Mouse (Mus musculus) neural tube, embryonic 14.5 days (tissue): ENCODE measurements around the gene Phc2. TPM values are rescaled to one million over a fixed set of nuclear protein-coding genes. Genes with fewer than 3 reads are reported as not detected.

ENCODE experiments used
- ATAC-seq: fragments of 200-750 bp; cut with Nextera tagmentation; 2 replicates; pipeline ENCODE4 v1.8.0; 2017; ENCODE audit warnings: low read depth, mild to moderate bottlenecking, moderate TSS enrichment, moderate library complexity
- H3K27ac ChIP-seq: fragments of 300-500 bp; sonication (generic); 2 replicates; pipeline ENCODE4 v1.5.1; 2014; ENCODE audit warnings: low read depth, mild to moderate bottlenecking, control low read depth, low read length, moderate library complexity, mixed read lengths
- H3K27me3 ChIP-seq: fragments of 300-500 bp; sonication (generic); 2 replicates; pipeline ENCODE4 v1.6.1; 2014; ENCODE audit warnings: low read length; ENCODE audit not compliant: control insufficient read depth, insufficient read depth
- H3K36me3 ChIP-seq: fragments of 300-500 bp; sonication (generic); 2 replicates; pipeline ENCODE4 v1.6.1; 2014; ENCODE audit warnings: low read length, mixed read lengths; ENCODE audit not compliant: control insufficient read depth, insufficient read depth
- H3K4me1 ChIP-seq: fragments of 300-500 bp; sonication (generic); 2 replicates; pipeline ENCODE4 v1.6.1; 2014; ENCODE audit warnings: low read length; ENCODE audit not compliant: control insufficient read depth, insufficient read depth
- H3K4me2 ChIP-seq: fragments of 300-500 bp; sonication (generic); 2 replicates; pipeline ENCODE4 v1.6.1; 2014; ENCODE audit warnings: mild to moderate bottlenecking, low read depth, low read length, control low read depth
- H3K4me3 ChIP-seq: fragments of 300-500 bp; sonication (generic); 2 replicates; pipeline ENCODE4 v1.5.1; 2014; ENCODE audit warnings: low read depth, low read length, control low read depth, mixed read lengths
- H3K9ac ChIP-seq: fragments of 300-500 bp; sonication (generic); replicated peaks from 2 replicates; pipeline ENCODE4 v1.6.1; 2014; ENCODE audit warnings: low read depth, mild to moderate bottlenecking, control low read depth, low read length, mixed read lengths
- H3K9me3 ChIP-seq: fragments of 300-500 bp; sonication (generic); 2 replicates; pipeline ENCODE4 v1.6.1; 2016; ENCODE audit warnings: low read length; ENCODE audit not compliant: control insufficient read depth
- WGBS: fragments of 180-500 bp; shearing (Covaris S2); extraction: QIAGEN DNeasy Blood & Tissue Kit; methylation state at CpG from one replicate; pipeline ENCODE4 v1.1.7; 2014; 5-methylcytosine and 5-hydroxymethylcytosine counted together
- polyA plus RNA-seq: library from polyadenylated mRNA; unstranded; fragments of >200 nt; fragmentation: Nextera tagmentation; extraction: Ambion mirVana; gene quantifications from 2 replicates; pipeline ENCODE4 v1.2.1, GENCODE M21; 2014

Gene Phc2
- polyA plus RNA-seq, 1 experiment from 2014 or later: 31.9 TPM

DNA sequence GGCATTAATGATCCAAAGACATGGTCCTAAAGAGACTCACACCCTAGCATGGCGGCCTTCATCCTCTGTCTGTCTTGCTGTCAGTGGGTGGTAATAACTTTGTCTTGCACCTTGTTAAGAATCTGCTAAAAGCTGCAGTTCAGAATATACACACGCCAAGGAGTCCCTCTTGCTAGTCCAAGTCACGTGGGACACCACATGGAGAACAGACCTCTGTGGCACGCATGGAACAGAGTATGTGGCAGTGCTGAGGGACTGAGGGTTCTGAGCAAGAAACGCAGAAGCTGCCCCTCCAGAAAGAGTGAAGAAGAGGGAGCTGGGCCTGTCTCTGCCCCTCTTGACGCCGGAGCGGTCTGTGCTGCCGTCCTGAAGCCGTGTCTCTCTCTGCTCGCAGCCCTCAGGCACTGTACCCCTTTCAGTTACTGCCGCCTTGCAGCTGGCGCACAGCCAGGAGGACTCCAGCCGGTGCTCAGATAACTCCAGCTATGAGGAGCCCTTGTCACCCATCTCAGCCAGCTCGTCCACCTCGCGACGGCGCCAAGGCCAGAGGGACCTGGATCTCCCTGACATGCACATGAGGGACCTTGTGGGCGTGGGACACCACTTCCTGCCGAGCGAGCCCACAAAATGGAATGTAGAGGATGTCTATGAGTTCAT lies 93.2 kb downstream of the Phc2 start:
- no peaks in the 10 kb centered on the region for H3K4me1 ChIP-seq
- H3K27me3 ChIP-seq: no peaks in the 10 kb centered on the region
- no peak for ATAC-seq
- no peak overlapping the region for H3K4me2 ChIP-seq
- H3K36me3 ChIP-seq: peaks cover 95% of the 10 kb centered on the region
- no peak overlapping the region for H3K27ac ChIP-seq
- no peak overlapping the region for H3K9ac ChIP-seq
- WGBS: 69% methylated on average over 22 of the region's 22 CpGs
- no peaks in the 10 kb centered on the region for H3K9me3 ChIP-seq
- H3K4me3 ChIP-seq: no peak overlapping the region

DNA sequence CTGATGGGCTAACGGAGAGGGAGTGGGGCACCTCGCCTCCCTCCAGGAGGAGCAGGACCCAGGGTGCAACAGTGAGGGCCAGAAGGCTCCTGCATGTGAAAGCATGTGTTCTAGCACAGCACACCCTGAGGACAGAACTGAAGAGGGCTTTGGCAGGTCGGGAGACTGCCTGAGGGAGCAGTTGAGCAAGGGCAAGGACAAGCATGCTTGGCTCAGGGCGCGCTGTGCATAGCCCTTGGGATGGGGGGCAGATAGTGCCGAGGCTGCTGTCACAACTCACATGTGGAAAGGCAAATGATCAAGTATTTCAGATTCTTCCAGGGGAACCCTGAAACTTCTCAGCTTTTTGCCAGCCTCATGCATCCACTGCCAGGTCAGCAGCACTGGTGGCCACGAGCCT lies 93.8 kb downstream of the Phc2 start:
- no peak overlapping the region for H3K27ac ChIP-seq
- WGBS: 94% methylated on average over 7 of the region's 7 CpGs
- H3K4me2 ChIP-seq: no peak overlapping the region
- H3K27me3 ChIP-seq: no peaks in the 10 kb centered on the region
- no peak for ATAC-seq
- H3K4me3 ChIP-seq: no peak overlapping the region
- H3K4me1 ChIP-seq: no peaks in the 10 kb centered on the region
- H3K9me3 ChIP-seq: no peaks in the 10 kb centered on the region
- no peak overlapping the region for H3K9ac ChIP-seq
- H3K36me3 ChIP-seq: peaks cover 99% of the 10 kb centered on the region

- no peak for ATAC-seq
Measured at GRCm38 (mm10) chr4:128751006-128751405, 96.5 kb downstream of the Phc2 start.

DNA sequence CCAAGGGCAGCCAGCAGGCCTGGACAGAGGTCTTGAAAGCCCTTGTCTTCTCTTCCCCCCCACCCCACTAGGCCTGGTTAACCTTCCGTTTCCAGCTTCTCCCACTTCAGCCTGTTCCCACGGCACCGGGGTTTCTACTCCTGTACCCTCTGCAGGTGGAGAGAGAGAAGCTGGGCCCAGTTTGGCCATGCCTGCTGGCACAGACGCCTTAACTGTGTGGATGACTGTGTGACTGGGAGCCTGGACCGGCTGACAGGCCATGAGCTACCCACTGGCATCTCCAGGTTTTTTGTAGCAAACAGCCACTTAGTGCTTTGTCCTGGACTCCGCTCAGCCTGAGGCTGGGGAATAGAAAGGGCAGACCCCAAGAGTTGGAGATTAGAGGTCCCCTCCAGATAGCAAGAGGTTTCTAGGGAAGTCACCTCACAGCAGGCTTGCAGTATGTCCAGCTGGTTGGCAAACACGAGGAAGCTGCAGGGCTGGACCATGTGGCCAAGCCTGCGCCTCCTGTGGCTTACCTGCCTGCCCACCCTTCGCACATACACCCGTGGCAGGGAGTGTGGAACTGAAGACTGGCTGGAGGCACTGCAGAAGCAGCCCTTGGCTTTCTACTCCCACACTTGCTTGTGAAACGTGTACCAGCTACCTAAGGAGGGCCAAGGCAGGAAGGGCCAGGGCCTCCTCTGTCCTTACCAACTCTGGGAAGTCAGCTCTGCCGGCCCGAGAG lies 97.7 kb downstream of the Phc2 start:
- H3K36me3 ChIP-seq: peaks cover 65% of the 10 kb centered on the region
- H3K27me3 ChIP-seq: no peaks in the 10 kb centered on the region
- no peaks in the 10 kb centered on the region for H3K4me1 ChIP-seq
- H3K27ac ChIP-seq: no peak overlapping the region
- H3K4me2 ChIP-seq: no peak overlapping the region
- no peak overlapping the region for H3K9ac ChIP-seq
- WGBS: 92% methylated on average over 13 of the region's 13 CpGs
- no peak overlapping the region for H3K4me3 ChIP-seq
- ATAC-seq: no peak
- no peaks in the 10 kb centered on the region for H3K9me3 ChIP-seq

More at GRCm38 (mm10) chr4:128751006-128751405, 96.5 kb downstream of the Phc2 start:
- H3K27me3 ChIP-seq: no peaks in the 10 kb centered on the region
- no peaks in the 10 kb centered on the region for H3K4me1 ChIP-seq
- H3K4me3 ChIP-seq: no peak overlapping the region
- H3K27ac ChIP-seq: no peak overlapping the region
- no peak overlapping the region for H3K9ac ChIP-seq
- no peak overlapping the region for H3K4me2 ChIP-seq
- H3K36me3 ChIP-seq: peaks cover 77% of the 10 kb centered on the region
- WGBS: 72% methylated on average over 5 of the region's 5 CpGs
- H3K9me3 ChIP-seq: no peaks in the 10 kb centered on the region

DNA sequence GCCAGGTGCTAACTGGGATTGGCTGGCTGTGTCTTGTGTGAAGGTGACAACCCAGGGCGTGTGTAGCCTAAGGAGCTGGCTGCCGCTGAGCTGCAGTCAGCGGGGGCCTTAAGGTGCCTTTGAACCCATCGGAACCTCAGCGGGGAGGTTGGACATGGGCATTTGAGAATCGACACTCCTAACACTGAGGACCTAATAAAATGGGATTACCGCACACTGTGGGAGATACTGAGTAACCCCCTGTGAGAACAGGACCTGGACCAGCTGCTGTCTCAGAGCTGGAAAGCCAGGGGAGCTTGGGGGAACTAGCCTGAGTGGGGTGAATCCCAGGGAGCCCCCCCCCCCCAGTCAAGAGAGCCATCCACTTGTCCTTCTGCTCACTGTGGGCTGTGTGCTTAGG lies 99.1 kb downstream of the Phc2 start:
- no peak overlapping the region for H3K4me3 ChIP-seq
- WGBS: 87% methylated on average over 7 of the region's 7 CpGs
- no peaks in the 10 kb centered on the region for H3K9me3 ChIP-seq
- H3K36me3 ChIP-seq: peaks cover 51% of the 10 kb centered on the region
- ATAC-seq: no peak
- H3K27ac ChIP-seq: no peak overlapping the region
- H3K9ac ChIP-seq: no peak overlapping the region
- no peak overlapping the region for H3K4me2 ChIP-seq
- no peaks in the 10 kb centered on the region for H3K4me1 ChIP-seq
- H3K27me3 ChIP-seq: no peaks in the 10 kb centered on the region

DNA sequence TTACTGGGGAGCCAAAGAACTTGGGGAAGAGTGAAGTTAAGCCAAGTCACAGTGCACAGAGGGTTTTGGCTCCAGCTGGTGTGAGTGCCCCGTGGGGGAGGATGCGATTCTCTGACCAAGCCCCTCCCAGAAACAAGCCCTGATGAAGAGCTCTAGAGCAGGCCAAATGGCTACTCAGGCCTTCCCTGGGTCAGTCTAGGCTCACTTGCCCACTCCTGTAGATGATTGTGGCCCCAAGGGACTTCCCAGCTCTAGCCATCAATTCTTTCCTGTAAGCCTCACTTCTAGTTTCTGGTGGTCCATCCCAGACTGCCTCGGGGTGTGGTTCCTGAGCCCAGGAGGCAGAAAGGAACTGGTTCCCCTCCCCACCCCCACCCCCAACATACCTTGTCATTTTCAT lies 100.6 kb downstream of the Phc2 start, which contains the start of gene A3galt2:
Gene A3galt2, plus strand, starts transcription at position 301 of the 400 bp plus-strand sequence.
- WGBS: 87% methylated on average over 3 of the region's 3 CpGs

DNA sequence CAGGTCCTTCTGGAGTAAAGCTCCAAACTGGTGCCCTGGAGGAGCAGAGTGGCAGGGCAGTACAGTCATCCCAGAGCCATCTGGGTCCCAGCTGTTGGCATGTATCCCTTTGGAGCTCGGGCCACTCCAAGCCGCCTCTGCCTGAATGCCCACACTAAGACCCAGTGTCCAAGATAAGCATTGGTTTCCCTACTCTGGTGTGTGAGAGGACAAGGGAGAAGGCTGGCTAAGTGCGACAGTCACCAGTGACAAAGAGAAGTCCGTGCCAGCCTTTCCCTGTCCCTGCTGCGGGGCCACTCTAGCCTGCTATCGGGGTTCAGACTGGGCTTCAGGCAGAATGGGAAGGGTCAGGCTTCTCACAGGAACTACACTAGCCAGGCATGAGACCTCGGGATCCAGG lies 101.4 kb downstream of the Phc2 start:
- Histone ChIP-seq H3K36me3 (peaks cover 28% of the 10 kb centered on the region), H3K9ac (no peak overlapping the region), H3K27ac (no peak overlapping the region), H3K9me3 (no peaks in the 10 kb centered on the region), H3K4me3 (no peak overlapping the region), H3K27me3 (no peaks in the 10 kb centered on the region), H3K4me2 (no peak overlapping the region), H3K4me1 (no peaks in the 10 kb centered on the region)
- ATAC-seq: peak; percentile 21; the same call in 1 of the 2 replicates
- 78% methylated on average over 7 of the region's 7 CpGs for WGBS

More for the DNA sequence above, 100.6 kb downstream of the Phc2 start, which contains the start of gene A3galt2:
- H3K9ac ChIP-seq: no peak within 1 kb of the TSS
- H3K4me2 ChIP-seq: no peak within 1 kb of the TSS
- H3K27ac ChIP-seq: 0 out of 2 replicates have a peak within 1 kb of the TSS, but pooled peaks have one; percentile 34
- H3K4me1 ChIP-seq: no peaks in the 10 kb centered on the region
- ATAC-seq: no peak
- no peaks in the 10 kb centered on the region for H3K9me3 ChIP-seq
- no peaks in the 10 kb centered on the region for H3K27me3 ChIP-seq
- H3K36me3 ChIP-seq: peaks cover 36% of the 10 kb centered on the region
- no peak within 1 kb of the TSS for H3K4me3 ChIP-seq

DNA sequence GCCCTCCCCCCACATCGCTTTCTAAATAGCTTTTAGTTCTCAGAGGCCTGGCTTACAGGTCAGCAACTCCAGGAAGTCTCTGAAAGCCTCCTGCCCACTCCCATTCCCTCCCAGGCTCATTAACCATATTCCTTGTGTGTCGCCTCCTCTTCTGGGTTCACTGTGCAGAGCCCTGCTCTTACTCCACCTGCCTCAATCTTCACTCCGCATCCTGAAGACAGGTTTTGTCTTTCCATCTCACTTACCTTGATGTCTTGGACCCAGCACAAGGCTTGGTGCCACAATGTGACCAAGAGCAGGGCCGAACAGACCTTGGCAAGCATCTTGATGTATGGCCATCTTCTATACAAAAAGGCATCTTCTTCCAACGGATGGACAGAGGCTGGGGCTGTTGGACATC lies 104.7 kb downstream of the Phc2 start:
- ATAC-seq: no peak
- 82% methylated on average over 5 of the region's 5 CpGs for WGBS
- peaks cover 2% of the 10 kb centered on the region; the same call in 1 of the 2 replicates for H3K36me3 ChIP-seq
- H3K4me3 ChIP-seq: no peak overlapping the region
- H3K27ac ChIP-seq: no peak overlapping the region
- H3K27me3 ChIP-seq: no peaks in the 10 kb centered on the region
- H3K9ac ChIP-seq: no peak overlapping the region
- no peaks in the 10 kb centered on the region for H3K9me3 ChIP-seq
- no peaks in the 10 kb centered on the region for H3K4me1 ChIP-seq
- no peak overlapping the region for H3K4me2 ChIP-seq

GRCm38 (mm10) chr4:128760029-128760428 lies 105.5 kb downstream of the Phc2 start:
- no peak for ATAC-seq
- Histone ChIP-seq H3K27me3 (no peaks in the 10 kb centered on the region), H3K4me3 (no peak overlapping the region), H3K4me2 (no peak overlapping the region), H3K4me1 (no peaks in the 10 kb centered on the region), H3K27ac (no peak overlapping the region), H3K36me3 (no peaks in the 10 kb centered on the region), H3K9ac (no peak overlapping the region), H3K9me3 (no peaks in the 10 kb centered on the region)
- WGBS: 97% methylated on average over 6 of the region's 6 CpGs
